In the genomic region with DNA sequence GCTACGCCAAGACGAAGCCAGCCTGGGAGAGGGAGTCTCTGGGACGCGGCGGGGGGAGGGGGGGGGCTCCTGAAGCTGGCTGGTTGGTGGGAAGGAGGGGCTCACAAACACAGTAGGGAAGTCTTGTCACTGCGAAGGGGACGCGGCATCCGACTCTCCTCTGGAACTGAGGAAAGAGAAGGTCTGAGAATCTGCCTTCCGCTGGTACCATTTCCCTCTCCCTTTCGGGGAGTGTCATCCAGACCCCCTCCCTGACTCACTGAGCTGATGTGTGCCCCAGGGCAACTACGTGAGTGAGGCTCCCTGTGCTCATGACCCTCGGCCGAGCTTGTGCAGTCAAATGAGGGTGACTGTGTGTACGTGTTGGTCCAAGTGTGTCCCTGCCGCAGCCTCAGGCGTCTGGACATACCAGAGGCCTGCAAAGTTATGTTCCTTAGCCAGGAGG, we compare ENCODE assay signal across 9 mouse cellular contexts. TPM values are rescaled to one million over a fixed set of nuclear protein-coding genes. Genes with fewer than 3 reads are reported as not detected.
DNase-seq lines count a peak whose midpoint lies in the region; ATAC-seq and TF ChIP-seq lines count a peak whose summit lies in the region.
"Had no signal": no experiment of that assay in that cellular context is flagged by ENCODE, and none has a peak within 500 bp of the region (broad histone marks: within the 10 kb centered on the region; RNA-seq: fewer than 3 reads in every experiment).

No protein-coding gene starts in this region.

- H3K4me1 ChIP-seq in lung, adult 2 months (ENCODE audit: control insufficient read depth, insufficient read depth, low read length), result peaks cover 21% of the 10 kb centered on the region
- peaks cover 13% of the 10 kb centered on the region; the same call in 1 of the 2 replicates for H3K4me1 ChIP-seq in embryonic facial prominence, embryonic 12.5 days
- peaks cover 10% of the 10 kb centered on the region for H3K4me1 ChIP-seq in hindbrain, embryonic 16.5 days (ENCODE audit: control insufficient read depth, insufficient read depth, low read depth, low read length)

- peak overlapping the region; percentile 56 for H3K4me2 ChIP-seq in embryonic facial prominence, embryonic 12.5 days (replicated peaks)
- H3K4me2 ChIP-seq in hindbrain, embryonic 16.5 days (ENCODE audit: low read length), result peak overlapping the region; percentile 71

- peak; percentile 30; the same call in 1 of the 2 replicates for TF ChIP-seq POLR2A in lung, adult 2 months (IDR thresholded peaks at IDR 0.05; ENCODE audit: borderline replicate concordance, extremely low read depth, low read depth, low read length)

- no peaks in the 10 kb centered on the region for H3K9me3 ChIP-seq in embryonic facial prominence, embryonic 12.5 days
- H3K9me3 ChIP-seq in hindbrain, embryonic 16.5 days (ENCODE audit: control insufficient read depth, low read length), result no peaks in the 10 kb centered on the region

- WGBS in lung, adult 2 months, result 37% methylated on average over 17 of the region's 17 CpGs
- 4% methylated on average over 17 of the region's 17 CpGs for WGBS in embryonic facial prominence, embryonic 12.5 days
- WGBS in hindbrain, embryonic 16.5 days, result 6% methylated on average over 16 of the region's 17 CpGs

- 0 out of 2 replicates have a peak overlapping the region, but pooled peaks have one; percentile 27 for H3K9ac ChIP-seq in embryonic facial prominence, embryonic 12.5 days
- peak overlapping the region; percentile 45; the same call in 1 of the 2 replicates for H3K9ac ChIP-seq in hindbrain, embryonic 16.5 days (ENCODE audit: low read depth, low read length)

- no peak for DNase-seq in lung, adult 2 months
- no peak for DNase-seq in lung, postnatal 25 days (ENCODE audit: low spot score)
- DNase-seq in neural tube, embryonic 10.5 days (ENCODE audit: extremely low spot score, low spot score), result peak; percentile 36
- DNase-seq in natural killer cell, adult 2 months (ENCODE audit: low spot score in 2 of 2), result no peak
- no peak for DNase-seq in ovary, postnatal 36 days (ENCODE audit: low spot score)

- no peak overlapping the region for H3K4me3 ChIP-seq in lung, adult 2 months (replicated peaks; ENCODE audit: extremely low read depth, low read depth, low read length)
- H3K4me3 ChIP-seq in embryonic facial prominence, embryonic 12.5 days, result peak overlapping the region; percentile 24
- H3K4me3 ChIP-seq in hindbrain, embryonic 16.5 days (ENCODE audit: low read length), result peak overlapping the region; percentile 37

- H3K27ac ChIP-seq in embryonic facial prominence, embryonic 12.5 days, result no peak overlapping the region
- H3K27ac ChIP-seq in hindbrain, embryonic 16.5 days (ENCODE audit: low read depth, low read length), result no peak overlapping the region
- H3K27ac ChIP-seq: macrophage had no signal

- H3K36me3 ChIP-seq in embryonic facial prominence, embryonic 12.5 days, result no peaks in the 10 kb centered on the region
- H3K36me3 ChIP-seq in hindbrain, embryonic 16.5 days (ENCODE audit: control insufficient read depth, insufficient read depth, low read length), result no peaks in the 10 kb centered on the region

- peak; percentile 17; the same call in 1 of the 2 replicates for ATAC-seq in embryonic facial prominence, embryonic 12.5 days (ENCODE audit: insufficient number of reproducible peaks, insufficient read depth, low FRiP score, low TSS enrichment)
- ATAC-seq in hindbrain, embryonic 16.5 days, result peak; percentile 41
- ATAC-seq in frontal cortex, adult (ENCODE audit: low TSS enrichment), result no peak

- peaks cover 46% of the 10 kb centered on the region for H3K27me3 ChIP-seq in embryonic facial prominence, embryonic 12.5 days
- peaks cover 23% of the 10 kb centered on the region for H3K27me3 ChIP-seq in hindbrain, embryonic 16.5 days (replicated peaks; ENCODE audit: control insufficient read depth, insufficient read depth, low read length)

- no peak for TF ChIP-seq CTCF in lung, adult 2 months (IDR thresholded peaks at IDR 0.05; ENCODE audit: insufficient read depth, low read length)

RNA-seq across cellular contexts. Expression of a gene that starts 6.1 kb away (rescaled TPM):
- 60.7 and 63.3 TPM in 2 replicates for polyA plus RNA-seq in lung, adult 2 months (2012; rRNA removed)
- 1.0 and 1.1 TPM in 2 replicates for polyA plus RNA-seq in embryonic facial prominence, embryonic 12.5 days (2016; fragmentation: Nextera tagmentation; extraction: Ambion mirVana)
- polyA plus RNA-seq in hindbrain, embryonic 16.5 days (2015; fragmentation: Nextera tagmentation; extraction: Ambion mirVana), result 0.92 and 1.1 TPM in 2 replicates
- polyA plus RNA-seq: macrophage had no signal

RNA-seq across cellular contexts. Expression of a gene that starts 7.5 kb away (rescaled TPM):
- polyA plus RNA-seq in lung, adult 2 months (2012; rRNA removed), result 19.8 and 20.2 TPM in 2 replicates
- polyA plus RNA-seq in embryonic facial prominence, embryonic 12.5 days (2016; fragmentation: Nextera tagmentation; extraction: Ambion mirVana), result 6.7 and 6.9 TPM in 2 replicates
- polyA plus RNA-seq in hindbrain, embryonic 16.5 days (2015; fragmentation: Nextera tagmentation; extraction: Ambion mirVana), result 4.8 and 5.8 TPM in 2 replicates

RNA-seq across cellular contexts. Expression of a gene that starts 10.3 kb away (rescaled TPM):
- 6.2 and 9.3 TPM in 2 replicates for polyA plus RNA-seq in lung, adult 2 months (2012; rRNA removed)
- 7.3 and 7.8 TPM in 2 replicates for polyA plus RNA-seq in embryonic facial prominence, embryonic 12.5 days (2016; fragmentation: Nextera tagmentation; extraction: Ambion mirVana)
- polyA plus RNA-seq in hindbrain, embryonic 16.5 days (2015; fragmentation: Nextera tagmentation; extraction: Ambion mirVana), result 14.8 and 17.4 TPM in 2 replicates

RNA-seq across cellular contexts. Expression of a gene that starts 17.3 kb away (rescaled TPM):
- polyA plus RNA-seq in lung, adult 2 months (2012; rRNA removed), result 229 and 240 TPM in 2 replicates
- 34.0 and 38.3 TPM in 2 replicates for polyA plus RNA-seq in embryonic facial prominence, embryonic 12.5 days (2016; fragmentation: Nextera tagmentation; extraction: Ambion mirVana)
- polyA plus RNA-seq in hindbrain, embryonic 16.5 days (2015; fragmentation: Nextera tagmentation; extraction: Ambion mirVana), result 44.6 and 47.6 TPM in 2 replicates

RNA-seq across cellular contexts. Expression of a gene that starts 56.1 kb away (rescaled TPM):
- 22.9 and 28.5 TPM in 2 replicates for polyA plus RNA-seq in lung, adult 2 months (2012; rRNA removed)
- polyA plus RNA-seq in embryonic facial prominence, embryonic 12.5 days (2016; fragmentation: Nextera tagmentation; extraction: Ambion mirVana), result 43.1 and 44.7 TPM in 2 replicates
- polyA plus RNA-seq in hindbrain, embryonic 16.5 days (2015; fragmentation: Nextera tagmentation; extraction: Ambion mirVana), result 24.4 and 28.9 TPM in 2 replicates

Comparison
In these comparisons a context has a peak if more than half of its experiments do, and no peak if none do; other contexts are left out.
1. RNA of a gene that starts 6.1 kb away (polyA plus RNA-seq): 60.7 to 63.3 TPM in lung, adult 2 months; 1.0 to 1.1 TPM in embryonic facial prominence, embryonic 12.5 days and 0.92 to 1.1 TPM in hindbrain, embryonic 16.5 days; every median in the first group is over 10 times any median in the second.